Mouse (Mus musculus) cortical plate, adult 2 months (tissue): Measurements from ENCODE around the gene Pam.

Experiments used
- CTCF ChIP-seq: fragments of 200-500 bp; IDR thresholded peaks from 2 replicates; pipeline ENCODE4 v1.5.1; 2011; ENCODE audit warnings: mild to moderate bottlenecking, control low read depth, low read length; ENCODE audit not compliant: insufficient read depth; ENCODE audit errors: extremely low read depth
- POLR2A ChIP-seq: fragments of 200-500 bp; IDR thresholded peaks from 2 replicates; pipeline ENCODE4 v1.6.1; 2011; ENCODE audit warnings: mild to moderate bottlenecking, low read length, control low read depth; ENCODE audit not compliant: insufficient read depth; ENCODE audit errors: extremely low read depth

- TF ChIP-seq CTCF (no peak), POLR2A (no peak)
Observed at GRCm38 (mm10) chr1:97910874-97911273, 184.6 kb downstream of the Pam start.
